Mouse (Mus musculus): ENCODE measurements around the gene Disc1.

The Disc1 gene

GRCm38 (mm10) chr8:125159387-125159786 is 105.4 kb downstream of the Disc1 start:
- ChIA-PET POLR2A (no interaction called here), CTCF (no interaction called here)

- POLR2A ChIA-PET, result interaction anchor here in 1 of 4 experiments (0.6 kb wide), 1 partner anchor 334 kb away, joined by 4 read pairs; no protein-coding TSS in a partner anchor
- CTCF ChIA-PET, result no interaction called here
Measured at GRCm38 (mm10) chr8:125163491-125163890, 109.5 kb downstream of the Disc1 start.

GRCm38 (mm10) chr8:125163906-125164305 is 109.9 kb downstream of the Disc1 start:
- CTCF ChIA-PET, result no interaction called here
- POLR2A ChIA-PET, result interaction anchor here in 1 of 4 experiments (0.6 kb wide), 1 partner anchor 334 kb away, joined by 4 read pairs; no protein-coding TSS in a partner anchor

DNA sequence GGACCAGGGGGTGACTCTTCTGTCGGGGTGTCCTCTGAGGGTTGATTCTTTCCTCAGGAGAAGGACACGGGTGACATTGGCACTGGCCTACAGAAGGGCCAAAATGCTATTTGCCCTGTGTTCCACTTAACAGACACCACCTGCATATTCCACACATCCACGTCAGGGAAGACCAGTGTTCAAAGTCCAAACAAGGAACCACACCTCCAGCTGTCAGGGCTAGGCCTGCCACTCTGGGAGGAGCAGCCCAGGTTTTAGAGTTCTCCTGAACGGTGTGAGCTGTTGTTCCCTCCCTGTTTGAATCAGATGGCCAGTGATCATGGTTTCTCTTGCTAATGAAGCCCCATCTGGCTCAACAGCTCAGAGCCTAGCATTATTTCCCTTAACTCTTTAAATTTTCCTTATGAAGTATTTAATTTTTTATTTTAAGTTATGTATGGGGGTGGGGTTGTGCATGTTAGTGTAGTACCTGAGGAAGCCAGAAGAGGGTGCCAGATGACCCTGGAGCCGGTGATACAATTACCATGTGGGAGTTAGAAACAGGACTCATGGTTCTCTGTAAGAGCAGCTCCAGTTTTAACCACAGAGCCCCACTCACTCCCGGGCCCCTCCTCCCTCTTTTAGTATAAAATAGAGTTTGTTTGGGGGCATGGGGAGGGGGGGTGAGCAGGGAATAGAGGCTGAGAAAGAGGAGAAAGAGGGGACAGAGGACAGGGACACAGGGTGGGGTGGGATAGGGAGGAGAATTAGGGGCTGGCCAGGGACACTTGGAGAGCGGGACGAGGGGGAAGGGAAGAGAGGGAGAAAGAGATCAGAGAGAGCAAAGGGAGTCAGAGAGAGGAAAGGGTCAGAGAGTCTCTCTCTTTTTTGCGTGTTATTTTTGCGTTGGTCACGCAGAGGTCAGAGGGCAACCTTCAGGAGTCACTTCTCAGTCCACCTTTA is 111.8 kb downstream of the Disc1 start:
- ChIA-PET CTCF (interaction anchor here (0.6 to 2.4 kb wide), 33 partner anchors 9 to 761 kb away, joined by 3 to 12 read pairs (median 3); partner anchors contain the start of gene Disc1 (in 1 of the 4)), POLR2A (interaction anchor here in 2 of 4 experiments (0.5 to 1.7 kb wide), 2 partner anchors 17 to 84 kb away, joined by 4 read pairs; no protein-coding TSS in a partner anchor)

- ChIA-PET CTCF (interaction anchor here (0.6 to 2.4 kb wide), 23 partner anchors 9 to 760 kb away, joined by 3 to 12 read pairs (median 3); partner anchors contain the start of gene Disc1 (in 1 of the 4)), POLR2A (interaction anchor here in 3 of 4 experiments (0.5 to 1.7 kb wide), 3 partner anchors 16 to 653 kb away, joined by 3 to 4 read pairs (median 4); no protein-coding TSS in a partner anchor)
Measured at GRCm38 (mm10) chr8:125166545-125166944, 112.5 kb downstream of the Disc1 start.

GRCm38 (mm10) chr8:125166988-125167387 is 113.0 kb downstream of the Disc1 start:
- CTCF ChIA-PET, result interaction anchor here in 3 of 4 experiments (1.1 to 1.4 kb wide), 5 partner anchors 10 to 704 kb away, joined by 3 to 9 read pairs (median 3); no protein-coding TSS in a partner anchor
- POLR2A ChIA-PET, result interaction anchor here in 1 of 4 experiments (0.6 kb wide), 1 partner anchor 653 kb away, joined by 3 read pairs; no protein-coding TSS in a partner anchor

- ChIA-PET POLR2A (interaction anchor here in 3 of 4 experiments (0.5 to 0.7 kb wide), 3 partner anchors 26 to 589 kb away, joined by 4 to 5 read pairs (median 4); no protein-coding TSS in a partner anchor), CTCF (interaction anchor here in 2 of 4 experiments (0.7 to 1.4 kb wide), 2 partner anchors 14 to 700 kb away, joined by 3 to 4 read pairs; no protein-coding TSS in a partner anchor)
Measured at GRCm38 (mm10) chr8:125169628-125170027, 115.6 kb downstream of the Disc1 start.

DNA sequence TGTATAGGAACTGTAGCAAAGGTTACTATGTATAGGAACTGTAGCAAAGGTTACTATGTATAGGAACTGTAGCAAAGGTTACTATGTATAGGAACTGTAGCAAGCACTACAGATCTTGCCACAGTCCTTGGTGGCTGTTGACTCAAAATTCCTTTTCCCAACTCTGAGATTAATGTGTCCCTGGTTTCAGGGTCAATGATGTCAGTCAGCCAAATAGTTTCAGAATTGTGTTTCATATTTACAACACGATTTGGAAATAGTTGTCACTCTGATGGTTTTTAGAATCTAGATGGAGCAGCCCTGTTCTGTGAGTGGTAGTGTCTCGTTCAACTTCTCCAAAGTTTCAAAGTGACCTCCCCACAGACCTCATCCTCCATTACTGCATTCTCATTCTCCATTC is 117.5 kb downstream of the Disc1 start:
- ChIA-PET CTCF (no interaction called here), POLR2A (no interaction called here)

DNA sequence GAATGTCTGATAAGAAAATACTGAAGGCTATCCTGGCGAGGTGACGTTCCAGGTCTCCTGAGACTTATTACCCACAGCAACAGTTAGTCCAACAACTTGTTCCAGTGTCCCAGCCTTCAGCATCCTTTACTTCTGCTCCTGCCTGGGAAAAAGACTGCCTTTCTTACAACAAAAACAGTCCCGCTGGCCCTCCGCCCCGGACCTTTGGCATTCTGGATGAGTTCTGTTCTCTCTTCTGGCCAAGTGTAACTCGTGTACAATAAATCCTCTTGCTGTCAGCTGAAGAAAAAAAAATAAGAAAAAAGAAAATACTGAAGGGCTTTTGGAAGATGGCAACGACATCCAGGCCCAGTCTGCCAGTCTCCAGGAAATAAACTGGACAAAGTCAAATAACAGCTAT is 120.2 kb downstream of the Disc1 start:
- POLR2A ChIA-PET, result interaction anchor here in 1 of 4 experiments (0.6 kb wide), 1 partner anchor 18 kb away, joined by 3 read pairs; no protein-coding TSS in a partner anchor
- CTCF ChIA-PET, result interaction anchor here in 1 of 4 experiments (0.7 kb wide), 1 partner anchor 12 kb away, joined by 3 read pairs; no protein-coding TSS in a partner anchor

DNA sequence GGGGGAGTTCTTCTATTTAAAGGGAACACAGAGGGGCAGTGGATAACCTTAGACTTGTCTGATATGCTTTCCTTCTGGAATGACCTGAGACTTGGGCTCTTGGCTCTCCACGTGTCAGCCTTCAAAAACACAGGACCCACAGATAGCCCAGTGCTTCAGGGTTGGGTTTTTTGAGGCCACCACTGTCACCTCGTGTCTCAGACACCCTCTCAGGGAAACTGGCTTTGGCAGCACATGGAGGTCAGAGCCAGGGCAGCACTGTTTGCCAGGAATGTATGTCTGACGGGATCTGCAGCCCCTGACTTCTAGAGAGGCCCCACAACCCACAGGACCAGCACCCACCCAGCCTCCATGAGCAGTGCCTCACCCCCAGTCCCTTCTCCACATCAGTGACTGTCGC is 120.9 kb downstream of the Disc1 start:
- ChIA-PET CTCF (interaction anchor here in 1 of 4 experiments (0.7 kb wide), 1 partner anchor 12 kb away, joined by 3 read pairs; no protein-coding TSS in a partner anchor), POLR2A (interaction anchor here in 1 of 4 experiments (0.6 kb wide), 1 partner anchor 18 kb away, joined by 3 read pairs; no protein-coding TSS in a partner anchor)

DNA sequence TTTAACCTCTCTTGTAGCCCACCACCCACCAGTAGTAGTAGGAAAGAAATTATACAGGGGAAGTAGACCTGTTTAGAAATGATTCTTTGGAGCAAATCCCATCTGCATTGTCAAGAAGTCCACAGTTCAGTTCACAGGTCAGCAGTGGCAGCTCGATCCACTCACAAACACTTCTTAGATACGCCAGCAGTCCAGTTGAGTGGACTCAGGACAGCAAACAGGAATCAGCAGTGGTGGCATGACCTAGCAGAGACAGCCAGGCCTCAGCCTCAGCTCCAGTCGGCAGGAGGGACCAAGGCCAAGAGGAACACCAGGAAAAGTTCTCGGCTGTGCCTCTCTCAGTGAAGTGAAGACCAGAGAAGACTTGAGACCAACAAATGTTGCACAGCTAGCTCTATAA is 121.7 kb downstream of the Disc1 start:
- POLR2A ChIA-PET, result interaction anchor here in 1 of 4 experiments (0.6 to 1.1 kb wide), 3 partner anchors 113 to 682 kb away, joined by 3 to 4 read pairs (median 3); no protein-coding TSS in a partner anchor

DNA sequence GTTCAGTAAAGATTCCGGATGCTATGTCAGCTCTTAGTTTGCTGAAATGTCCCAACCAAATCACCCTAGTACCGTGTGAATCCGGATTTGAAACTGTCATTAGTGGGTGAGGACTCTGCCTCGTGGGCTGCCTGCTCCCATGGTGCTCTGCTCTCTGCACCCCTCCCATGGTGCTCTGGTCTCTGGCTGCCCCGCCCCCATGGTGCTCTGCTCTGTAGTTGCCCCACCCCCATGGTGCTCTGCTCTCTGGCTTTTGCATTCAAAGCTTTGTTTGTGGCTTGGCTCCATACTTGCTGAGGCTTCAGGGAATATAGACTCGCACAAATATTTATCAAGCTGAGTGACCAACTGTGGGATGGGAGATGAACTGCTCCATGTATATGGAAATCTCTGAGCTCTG is 123.1 kb downstream of the Disc1 start:
- POLR2A ChIA-PET, result interaction anchor here in 1 of 4 experiments (1.2 kb wide), 1 partner anchor 386 kb away, joined by 3 read pairs; no protein-coding TSS in a partner anchor
- CTCF ChIA-PET, result interaction anchor here in 2 of 4 experiments (1.2 to 1.5 kb wide), 3 partner anchors 11 to 584 kb away, joined by 3 to 4 read pairs (median 3); no protein-coding TSS in a partner anchor

More for the DNA sequence above, 121.7 kb downstream of the Disc1 start:
- CTCF ChIA-PET, result interaction anchor here in 1 of 4 experiments (0.6 to 1.4 kb wide), 4 partner anchors 8 to 585 kb away, joined by 3 to 4 read pairs (median 4); no protein-coding TSS in a partner anchor

GRCm38 (mm10) chr8:125177958-125178357 is 124.0 kb downstream of the Disc1 start:
- ChIA-PET POLR2A (no interaction called here), CTCF (no interaction called here)

GRCm38 (mm10) chr8:125183548-125184451 is 129.8 kb downstream of the Disc1 start:
- POLR2A ChIA-PET, result interaction anchor here in 3 of 4 experiments (0.6 to 1.6 kb wide), 7 partner anchors 9 to 366 kb away, joined by 3 to 6 read pairs (median 3); no protein-coding TSS in a partner anchor
- CTCF ChIA-PET, result interaction anchor here (0.5 to 3.8 kb wide), 59 partner anchors 8 to 714 kb away, joined by 3 to 30 read pairs (median 3); partner anchors contain the start of genes Sipa1l2 (in 2 of the 4) and Pcnx2 (in 1 of the 4)

DNA sequence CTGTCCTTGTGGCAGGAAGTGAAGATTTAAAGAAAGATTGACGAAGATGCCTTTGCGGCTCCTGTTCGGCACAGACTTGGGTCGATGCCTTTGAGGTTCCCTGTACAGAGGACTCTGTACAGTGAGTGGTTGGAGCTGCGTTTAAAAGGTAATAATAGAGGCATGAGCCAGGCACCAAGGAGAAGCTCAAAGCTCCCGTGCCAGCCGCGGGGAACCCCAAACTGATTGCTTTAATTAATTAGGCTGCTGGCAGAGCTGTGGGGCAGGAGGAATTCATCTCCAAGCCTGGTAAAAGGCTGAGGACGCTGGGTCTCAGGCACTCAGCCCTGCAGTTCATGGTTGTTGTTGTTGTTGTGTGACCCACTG is 130.4 kb downstream of the Disc1 start:
- POLR2A ChIA-PET, result interaction anchor here in 3 of 4 experiments (0.6 to 1.6 kb wide), 6 partner anchors 8 to 327 kb away, joined by 3 to 5 read pairs (median 3); no protein-coding TSS in a partner anchor
- CTCF ChIA-PET, result interaction anchor here (0.5 to 3.8 kb wide), 47 partner anchors 8 to 713 kb away, joined by 3 to 30 read pairs (median 4); partner anchors contain the start of genes Sipa1l2 (in 2 of the 4) and Pcnx2 (in 1 of the 4)

- POLR2A ChIA-PET, result interaction anchor here in 2 of 4 experiments (0.6 to 1.6 kb wide), 3 partner anchors 143 to 1766 kb away, joined by 3 to 5 read pairs (median 3); no protein-coding TSS in a partner anchor
- CTCF ChIA-PET, result interaction anchor here (0.7 to 3.4 kb wide), 11 partner anchors 40 to 686 kb away, joined by 3 to 18 read pairs (median 7); partner anchors contain the start of gene Sipa1l2 (in 1 of the 4)
Measured at GRCm38 (mm10) chr8:125184881-125185280, 130.9 kb downstream of the Disc1 start.

DNA sequence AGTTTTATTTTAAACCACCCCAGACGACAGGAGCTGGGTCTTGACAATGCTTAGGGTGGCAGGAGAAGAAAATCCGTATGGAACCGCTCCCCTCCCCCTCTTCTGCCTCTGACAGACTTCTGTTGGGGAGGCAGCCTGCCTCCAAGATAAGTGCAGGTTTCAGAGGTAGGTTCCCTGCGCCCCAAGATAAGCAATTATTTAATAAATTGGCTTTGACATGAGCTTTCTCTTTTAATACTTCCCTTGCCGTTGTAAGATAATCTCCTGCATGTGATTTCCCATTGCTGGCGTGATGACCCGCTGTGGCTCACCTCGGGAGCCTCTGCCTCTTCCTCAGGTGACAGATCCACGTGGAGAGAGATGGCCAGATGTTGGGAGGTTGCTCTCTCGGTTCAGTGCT is 133.0 kb downstream of the Disc1 start:
- ChIA-PET POLR2A (no interaction called here), CTCF (interaction anchor here in 1 of 4 experiments (1.0 kb wide), 1 partner anchor 679 kb away, joined by 5 read pairs; no protein-coding TSS in a partner anchor)

Measured in embryonic stem cell, embryonic (primary cell).